Mouse (Mus musculus) MEL (cell line): ENCODE results near the gene Pex5. TPM values are rescaled to one million over a fixed set of nuclear protein-coding genes. Genes with fewer than 3 reads are reported as not detected.

Source experiments
- DNase-seq: peaks from one replicate; pipeline ENCODE4 v3.0.0; 2011; ENCODE audit warnings: low read depth, low spot score
- H3K27ac ChIP-seq: 2 replicates; pipeline ENCODE4 v1.5.1; 2012; ENCODE audit warnings: low read depth, mild to moderate bottlenecking, control low read depth, low read length, moderate library complexity; ENCODE audit not compliant: control insufficient read depth
- H3K27me3 ChIP-seq, 2 experiments: fragments of 150-350 bp in 1 of 2; sonication (generic) in 1 of 2; 2 replicates each; pipeline ENCODE4 v1.6.1; 2012; ENCODE audit warnings: low read length in 2 of 2, mild to moderate bottlenecking in 2 of 2, improper control_type of control experiment in 1 of 2, moderate library complexity in 1 of 2; ENCODE audit not compliant: insufficient read depth in 2 of 2, control insufficient read depth in 1 of 2
- H3K36me3 ChIP-seq, 2 experiments: 2 replicates each; pipeline ENCODE4 v1.6.1; 2012 to 2014; ENCODE audit warnings: low read length in 2 of 2, improper control_type of control experiment in 1 of 2, inconsistent platforms in 1 of 2, mild to moderate bottlenecking in 1 of 2; ENCODE audit not compliant: insufficient read depth in 2 of 2, control insufficient read depth in 1 of 2
- H3K4me1 ChIP-seq, 2 experiments: fragments of 150-350 bp in 1 of 2; sonication (generic) in 1 of 2; 2 replicates each; pipeline ENCODE4 v1.6.1; 2012; ENCODE audit warnings: low read length in 2 of 2, improper control_type of control experiment in 1 of 2, mild to moderate bottlenecking in 1 of 2; ENCODE audit not compliant: insufficient read depth in 2 of 2, control insufficient read depth in 1 of 2
- H3K4me3 ChIP-seq, 2 experiments: fragments of 150-350 bp in 1 of 2; sonication (generic) in 1 of 2; 2 replicates each; pipeline ENCODE4 v1.5.1; 2012; ENCODE audit warnings: low read depth in 2 of 2, low read length in 2 of 2, mild to moderate bottlenecking in 2 of 2, moderate library complexity in 2 of 2, control low read depth in 1 of 2, improper control_type of control experiment in 1 of 2; ENCODE audit not compliant: control insufficient read depth in 1 of 2, insufficient read depth in 1 of 2
- H3K79me2 ChIP-seq: 2 replicates; pipeline ENCODE4 v1.6.1; 2012; ENCODE audit warnings: mild to moderate bottlenecking, low read length, moderate library complexity; ENCODE audit not compliant: control insufficient read depth, poor library complexity, insufficient read depth
- H3K9ac ChIP-seq: 2 replicates; pipeline ENCODE4 v1.6.1; 2012; ENCODE audit warnings: low read depth, mild to moderate bottlenecking, control low read depth, low read length, moderate library complexity; ENCODE audit not compliant: control insufficient read depth, poor library complexity, severe bottlenecking
- H3K9me3 ChIP-seq: fragments of 150-350 bp; sonication (generic); replicated peaks from 2 replicates; pipeline ENCODE4 v1.6.1; 2012; ENCODE audit warnings: mild to moderate bottlenecking, low read length, improper control_type of control experiment, moderate library complexity; ENCODE audit not compliant: insufficient read depth
- BHLHE40 ChIP-seq: IDR thresholded peaks from 2 replicates; pipeline ENCODE4 v1.6.1; 2012; ENCODE audit warnings: low read depth, mild to moderate bottlenecking, inconsistent platforms, low read length, improper control_type of control experiment, borderline replicate concordance
- CHD1 ChIP-seq: IDR thresholded peaks from 2 replicates; pipeline ENCODE4 v1.6.1; 2012; ENCODE audit warnings: low read depth, mild to moderate bottlenecking, inconsistent platforms, low read length, improper control_type of control experiment
- CHD2 ChIP-seq: IDR thresholded peaks from 2 replicates; pipeline ENCODE4 v1.6.1; 2011; ENCODE audit warnings: low read length, improper control_type of control experiment
- CTCF ChIP-seq, 3 experiments: IDR thresholded peaks in 2 of 3; conservative IDR thresholded peaks in 1 of 3; 2 replicates each; pipeline ENCODE4 v1.5.1; 2011 to 2012; ENCODE audit warnings: low read length in 3 of 3, low read depth in 2 of 3, mild to moderate bottlenecking in 2 of 3, improper control_type of control experiment in 1 of 3, inconsistent platforms in 1 of 3, mixed read lengths in 1 of 3, moderate library complexity in 1 of 3; ENCODE audit not compliant: control insufficient read depth in 1 of 3, insufficient read depth in 1 of 3, poor library complexity in 1 of 3, severe bottlenecking in 1 of 3
- E2F4 ChIP-seq: IDR thresholded peaks from 2 replicates; pipeline ENCODE4 v1.6.1; 2011; ENCODE audit warnings: low read depth, low read length, improper control_type of control experiment, borderline replicate concordance
- ELF1 ChIP-seq: IDR thresholded peaks from 2 replicates; pipeline ENCODE4 v1.6.1; 2014; ENCODE audit warnings: low read depth, mild to moderate bottlenecking, inconsistent platforms, low read length, improper control_type of control experiment, moderate library complexity
- EP300 ChIP-seq, 2 experiments: IDR thresholded peaks; 2 replicates each; pipeline ENCODE4 v1.6.1; 2011; ENCODE audit warnings: improper control_type of control experiment in 2 of 2, low read length in 2 of 2, low read depth in 1 of 2, mild to moderate bottlenecking in 1 of 2
- GABPA ChIP-seq: IDR thresholded peaks from 2 replicates; pipeline ENCODE4 v1.6.1; 2012; ENCODE audit warnings: low read depth, mild to moderate bottlenecking, inconsistent platforms, low read length, improper control_type of control experiment, moderate library complexity
- HCFC1 ChIP-seq: IDR thresholded peaks from 2 replicates; pipeline ENCODE4 v1.6.1; 2012; ENCODE audit warnings: low read depth, mild to moderate bottlenecking, inconsistent platforms, low read length, improper control_type of control experiment, moderate library complexity
- JUND ChIP-seq: IDR thresholded peaks from 2 replicates; pipeline ENCODE4 v1.6.1; 2011; ENCODE audit warnings: low read depth, mild to moderate bottlenecking, improper control_type of control experiment, low read length
- KAT2A ChIP-seq: conservative IDR thresholded peaks from 2 replicates; pipeline ENCODE4 v1.6.1; 2012; ENCODE audit warnings: low read depth, low read length, improper control_type of control experiment, inconsistent platforms
- MAFK ChIP-seq: IDR thresholded peaks from 2 replicates; pipeline ENCODE4 v1.6.1; 2011; ENCODE audit warnings: low read depth, mild to moderate bottlenecking, low read length, improper control_type of control experiment, borderline replicate concordance
- MAZ ChIP-seq: IDR thresholded peaks from 2 replicates; pipeline ENCODE4 v1.6.1; 2012; ENCODE audit warnings: low read depth, mild to moderate bottlenecking, inconsistent platforms, low read length, improper control_type of control experiment
- MEF2A ChIP-seq: IDR thresholded peaks from 2 replicates; pipeline ENCODE4 v1.6.1; 2014; ENCODE audit warnings: low read depth, mild to moderate bottlenecking, inconsistent platforms, low read length, improper control_type of control experiment; ENCODE audit not compliant: poor library complexity, insufficient replicate concordance, severe bottlenecking; ENCODE audit errors: extremely low read depth
- MXI1 ChIP-seq: IDR thresholded peaks from 2 replicates; pipeline ENCODE4 v1.6.1; 2011; ENCODE audit warnings: mild to moderate bottlenecking, low read depth, low read length, improper control_type of control experiment
- MYB ChIP-seq: IDR thresholded peaks from 2 replicates; pipeline ENCODE4 v1.6.1; 2011; ENCODE audit warnings: mild to moderate bottlenecking, low read depth, low read length, improper control_type of control experiment
- MYC ChIP-seq: IDR thresholded peaks from 2 replicates; pipeline ENCODE4 v1.6.1; 2011; ENCODE audit warnings: low read depth, mild to moderate bottlenecking, low read length, improper control_type of control experiment, moderate library complexity
- NELFE ChIP-seq: IDR thresholded peaks from 2 replicates; pipeline ENCODE4 v1.6.1; 2011; ENCODE audit warnings: low read depth, low read length, improper control_type of control experiment
- NRF1 ChIP-seq: IDR thresholded peaks from 2 replicates; pipeline ENCODE4 v1.6.1; 2014; ENCODE audit warnings: low read depth, mild to moderate bottlenecking, inconsistent platforms, low read length, improper control_type of control experiment, moderate library complexity; ENCODE audit not compliant: poor library complexity, insufficient read depth, severe bottlenecking
- POLR2A ChIP-seq, 2 experiments: IDR thresholded peaks; 2 replicates each; pipeline ENCODE4 v1.6.1; 2011 to 2012; ENCODE audit warnings: low read length in 2 of 2, mild to moderate bottlenecking in 2 of 2, control low read depth in 1 of 2, improper control_type of control experiment in 1 of 2, low read depth in 1 of 2, moderate library complexity in 1 of 2; ENCODE audit not compliant: control insufficient read depth in 1 of 2, insufficient read depth in 1 of 2, poor library complexity in 1 of 2
- POLR2AphosphoS2 ChIP-seq: IDR thresholded peaks from 2 replicates; pipeline ENCODE4 v1.6.1; 2011; ENCODE audit warnings: low read length, improper control_type of control experiment
- POLR2AphosphoS5 ChIP-seq: IDR thresholded peaks from 2 replicates; pipeline ENCODE4 v1.6.1; 2012; ENCODE audit warnings: low read depth, borderline replicate concordance, mild to moderate bottlenecking, inconsistent platforms, low read length, moderate library complexity, mixed read lengths
- RAD21 ChIP-seq: IDR thresholded peaks from 2 replicates; pipeline ENCODE4 v1.6.1; 2011; ENCODE audit warnings: mild to moderate bottlenecking, low read depth, low read length, improper control_type of control experiment
- RCOR1 ChIP-seq: IDR thresholded peaks from 2 replicates; pipeline ENCODE4 v1.6.1; 2012; ENCODE audit warnings: low read depth, mild to moderate bottlenecking, inconsistent platforms, low read length, improper control_type of control experiment
- SIN3A ChIP-seq: IDR thresholded peaks from 2 replicates; pipeline ENCODE4 v1.6.1; 2012; ENCODE audit warnings: low read length, improper control_type of control experiment, inconsistent platforms
- SMC3 ChIP-seq: IDR thresholded peaks from 2 replicates; pipeline ENCODE4 v1.6.1; 2011; ENCODE audit warnings: low read depth, low read length, improper control_type of control experiment
- TAL1 ChIP-seq: IDR thresholded peaks from 2 replicates; pipeline ENCODE4 v1.6.1; 2012; ENCODE audit warnings: mild to moderate bottlenecking, inconsistent platforms, low read length, moderate library complexity, mixed read lengths
- TBP ChIP-seq: IDR thresholded peaks from 2 replicates; pipeline ENCODE4 v1.8.0; 2011; ENCODE audit warnings: low read depth, low read length, improper control_type of control experiment
- TCF12 ChIP-seq: IDR thresholded peaks from 2 replicates; pipeline ENCODE4 v1.6.1; 2014; ENCODE audit warnings: low read depth, mild to moderate bottlenecking, inconsistent platforms, low read length, improper control_type of control experiment, moderate library complexity
- UBTF ChIP-seq: IDR thresholded peaks from 2 replicates; pipeline ENCODE4 v1.6.1; 2012; ENCODE audit warnings: low read depth, mild to moderate bottlenecking, inconsistent platforms, low read length, improper control_type of control experiment, moderate library complexity, borderline replicate concordance; ENCODE audit not compliant: insufficient read depth
- USF1 ChIP-seq: IDR thresholded peaks from 2 replicates; pipeline ENCODE4 v1.6.1; 2014; ENCODE audit warnings: low read depth, mild to moderate bottlenecking, inconsistent platforms, low read length, improper control_type of control experiment, moderate library complexity
- USF2 ChIP-seq, 2 experiments: IDR thresholded peaks; 2 replicates each; pipeline ENCODE4 v1.6.1; 2011 to 2012; ENCODE audit warnings: improper control_type of control experiment in 2 of 2, low read length in 2 of 2, borderline replicate concordance in 1 of 2, inconsistent platforms in 1 of 2, low read depth in 1 of 2, mild to moderate bottlenecking in 1 of 2; ENCODE audit not compliant: insufficient read depth in 1 of 2
- ZC3H11A ChIP-seq: IDR thresholded peaks from 2 replicates; pipeline ENCODE4 v1.6.1; 2012; ENCODE audit warnings: low read depth, mild to moderate bottlenecking, inconsistent platforms, low read length, improper control_type of control experiment
- ZKSCAN1 ChIP-seq: IDR thresholded peaks from 2 replicates; pipeline ENCODE4 v1.6.1; 2012; ENCODE audit warnings: low read depth, mild to moderate bottlenecking, inconsistent platforms, low read length, improper control_type of control experiment, moderate library complexity
- ZMIZ1 ChIP-seq: IDR thresholded peaks from 2 replicates; pipeline ENCODE4 v1.6.1; 2012; ENCODE audit warnings: low read depth, mild to moderate bottlenecking, inconsistent platforms, low read length, improper control_type of control experiment, moderate library complexity
- ZNF384 ChIP-seq: IDR thresholded peaks from 2 replicates; pipeline ENCODE4 v1.6.1; 2012; ENCODE audit warnings: low read depth, mild to moderate bottlenecking, inconsistent platforms, low read length, improper control_type of control experiment
- polyA plus RNA-seq, 2 experiments: library from polyadenylated mRNA; stranded (reverse) in 1 of 2; unstranded in 1 of 2; fragments of >175 nt in 1 of 2; fragments of >200 nt in 1 of 2; gene quantifications; 2 replicates each; pipeline versions ENCODE4 v1.2.1 to v1.2.4; 2012; ENCODE audit warnings: low replicate concordance in 2 of 2, low read depth in 1 of 2; ENCODE audit not compliant: insufficient read length in 2 of 2, insufficient read depth in 1 of 2, missing spikeins in 1 of 2
- total RNA-seq: library from RNA; depleted of rRNA; stranded (reverse); fragments of 300-350 nt; gene quantifications from 2 replicates; pipeline ENCODE4 v1.2.3, GENCODE M21; 2012

The Pex5 gene
- total and polyA plus RNA-seq, 3 experiments: 63.0 to 63.1 TPM; not detected in 1

DNA sequence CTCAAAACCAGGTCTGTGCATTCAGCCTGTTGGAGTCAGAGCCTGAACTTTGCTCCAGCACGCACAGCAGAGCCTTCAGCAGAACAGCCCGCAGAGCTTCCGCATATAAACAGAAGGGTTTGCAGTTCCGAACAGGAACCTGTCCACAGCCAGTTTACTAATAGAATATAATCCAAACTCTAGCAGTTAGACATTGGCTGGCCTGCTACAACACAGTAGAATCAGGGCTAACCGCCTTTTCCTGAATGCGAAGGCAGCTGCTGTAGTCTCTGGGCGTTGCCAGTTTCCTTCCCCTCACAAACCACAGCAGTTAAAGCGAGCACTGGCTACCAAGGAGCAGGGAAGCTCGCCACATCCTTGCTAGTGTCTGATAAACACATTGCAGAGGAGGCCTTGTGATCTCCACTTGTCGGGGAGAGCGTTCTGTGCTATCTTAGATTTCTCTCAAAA lies 39.4 kb downstream of the Pex5 start:
- peaks cover 28 to 38% of the 10 kb centered on the region in 2 experiments for H3K4me1 ChIP-seq
- H3K4me3 ChIP-seq: peak overlapping the region; percentile 22 to 30; a peak in 3 of 4 replicates
- no peaks in the 10 kb centered on the region for H3K27me3 ChIP-seq
- H3K27ac ChIP-seq: peak overlapping the region; percentile 98
- H3K36me3 ChIP-seq: peaks cover 0 to 46% of the 10 kb centered on the region in 2 experiments; a peak in 2 of 4 replicates
- peak; percentile 98 for DNase-seq
- peak overlapping the region; percentile 49 for H3K9ac ChIP-seq
- no peaks in the 10 kb centered on the region for H3K9me3 ChIP-seq
- no peaks in the 10 kb centered on the region for H3K79me2 ChIP-seq
- peak; percentile 77; the same call in 1 of the 2 replicates for TF ChIP-seq JUND
- no peak for TF ChIP-seq SMC3
- peak; percentile 96 for TF ChIP-seq TAL1
- TF ChIP-seq KAT2A: peak; percentile 35; the same call in 1 of the 2 replicates
- no peak for TF ChIP-seq NRF1
- TF ChIP-seq RCOR1: peak; percentile 97
- peak; percentile 79 for TF ChIP-seq MYC
- TF ChIP-seq CHD1: no peak
- no peak for TF ChIP-seq ZC3H11A
- TF ChIP-seq E2F4: no peak
- TF ChIP-seq EP300 (IDR thresholded peaks at IDR 0.05; ENCODE audit: low read depth in 1 of 2, low read length in 2 of 2): peak; percentile 98 to 99
- 0 out of 2 replicates have a peak, but pooled peaks have one; percentile 31 for TF ChIP-seq POLR2AphosphoS2
- TF ChIP-seq UBTF: 0 out of 2 replicates have a peak, but pooled peaks have one; percentile 41
- TF ChIP-seq TCF12: peak; percentile 95
- peak; percentile 81; the same call in 1 of the 2 replicates for TF ChIP-seq TBP
- no peak for TF ChIP-seq POLR2AphosphoS5
- TF ChIP-seq ZMIZ1: peak; percentile 86; the same call in 1 of the 2 replicates
- no peak for TF ChIP-seq USF2 (IDR thresholded peaks at IDR 0.05; ENCODE audit: borderline replicate concordance in 1 of 2, insufficient read depth in 1 of 2, low read depth in 1 of 2, low read length in 2 of 2)
- peak; percentile 93 for TF ChIP-seq SIN3A
- TF ChIP-seq GABPA: 0 out of 2 replicates have a peak, but pooled peaks have one; percentile 14
- TF ChIP-seq ZKSCAN1: no peak
- TF ChIP-seq MAZ: peak; percentile 88
- TF ChIP-seq MEF2A: 0 out of 2 replicates have a peak, but pooled peaks have one; percentile 37
- no peak for TF ChIP-seq CTCF (IDR thresholded peaks at IDR 0.05 in 2 of 3, conservative IDR thresholded peaks at IDR 0.05 in 1 of 3; ENCODE audit: control insufficient read depth in 1 of 3, insufficient read depth in 1 of 3, low read depth in 2 of 3, low read length in 3 of 3, poor library complexity in 1 of 3, severe bottlenecking in 1 of 3)
- peak; percentile 65; the same call in 1 of the 2 replicates for TF ChIP-seq BHLHE40
- TF ChIP-seq ELF1: peak; percentile 68
- TF ChIP-seq MXI1: peak; percentile 65
- peak; percentile 73; the same call in 1 of the 2 replicates for TF ChIP-seq CHD2
- TF ChIP-seq NELFE: peak; percentile 20
- peak in 1 of 2 experiments; percentile 69; a peak in 2 of 4 replicates for TF ChIP-seq POLR2A (IDR thresholded peaks at IDR 0.05; ENCODE audit: control insufficient read depth in 1 of 2, insufficient read depth in 1 of 2, low read depth in 1 of 2, low read length in 2 of 2, poor library complexity in 1 of 2)
- TF ChIP-seq HCFC1: peak; percentile 36
- TF ChIP-seq MAFK: no peak; the same call in 1 of the 2 replicates
- no peak for TF ChIP-seq RAD21
- peak; percentile 95 for TF ChIP-seq MYB
- peak; percentile 40; the same call in 1 of the 2 replicates for TF ChIP-seq USF1
- TF ChIP-seq ZNF384: no peak; the same call in 1 of the 2 replicates
